Mouse (Mus musculus) Patski (cell line): ENCODE measurements at regions not wholly inside any gene's neighbourhood (a gene's known extent, or its start where the extent isn't known, plus 50 kb on each side); places are given as distances from the start of the nearest gene placed in this dataset.

Experiments used
- ATAC-seq: fragments of 100-300 bp; one replicate; pipeline ENCODE4 v1.8.0; 2021
- CTCF ChIA-PET: fragments of 350-600 bp; sonication (Branson Sonifier 250); formaldehyde crosslinking; loops from one replicate; lab custom pipeline; 2022; ENCODE audit warnings: inconsistent platforms; lab: Charles Lee
- POLR2A ChIA-PET: fragments of 350-600 bp; sonication (Branson Sonifier 250); formaldehyde crosslinking; loops from one replicate; lab custom pipeline; 2022; ENCODE audit warnings: antibody characterized with exemption, inconsistent platforms; lab: Charles Lee
- DNase-seq: peaks from one replicate; pipeline ENCODE4 v3.0.0-alpha.2; 2011; ENCODE audit warnings: low read depth, low spot score
- H3K27me3 ChIP-seq: fragments of 371-371 bp; one replicate; pipeline ENCODE4 v1.5.1; 2021
- CTCF ChIP-seq: fragments of 100-300 bp; IDR thresholded peaks from one replicate; pipeline ENCODE4 v1.5.1; 2021
- in situ Hi-C: fragments of 300-500 bp; cut with MboI; formaldehyde crosslinking; loops from 3 replicates; pipeline ENCODE4 v1.11.1; 2018; ENCODE audit warnings: low pct_unique_long_range_greater_than_20kb, mixed read lengths

DNA sequence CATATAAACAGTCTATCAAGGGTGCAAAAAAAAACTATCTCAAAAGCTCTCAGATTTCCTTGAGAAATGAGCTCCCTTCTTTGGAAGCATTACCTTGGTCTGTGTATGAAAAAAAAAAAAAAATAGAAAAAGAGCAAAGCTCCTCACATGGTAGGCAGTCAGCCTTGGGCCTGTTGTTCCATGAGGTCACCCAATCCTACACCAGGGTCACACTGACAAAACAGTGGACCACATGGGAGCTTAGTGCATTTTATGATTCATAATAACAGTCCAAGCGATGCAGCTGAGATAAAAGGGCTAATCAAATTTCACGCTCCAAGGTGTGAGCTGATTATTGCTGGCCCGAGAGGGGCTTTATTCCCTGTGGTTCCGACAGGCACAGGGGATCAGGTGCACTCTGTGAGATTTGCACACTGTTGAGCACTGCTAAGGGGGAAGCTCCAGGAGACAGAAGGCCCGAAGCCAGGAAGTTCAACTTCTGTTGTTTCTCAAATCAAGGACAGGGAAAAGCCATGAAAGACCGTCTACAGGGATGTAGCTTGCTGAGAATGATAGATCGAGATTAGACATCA, 352.1 kb upstream of the Gm6657 start:
- in situ Hi-C loops: no loop called here
- ChIA-PET POLR2A (no interaction called here), CTCF (interaction anchor here (1.6 kb wide), 1 partner anchor 8 kb away, joined by 3 read pairs; no protein-coding TSS in a partner anchor)
- DNase-seq: no peak
- ATAC-seq: no peak
- H3K27me3 ChIP-seq: no peaks in the 10 kb centered on the region
- no peak for TF ChIP-seq CTCF

DNA sequence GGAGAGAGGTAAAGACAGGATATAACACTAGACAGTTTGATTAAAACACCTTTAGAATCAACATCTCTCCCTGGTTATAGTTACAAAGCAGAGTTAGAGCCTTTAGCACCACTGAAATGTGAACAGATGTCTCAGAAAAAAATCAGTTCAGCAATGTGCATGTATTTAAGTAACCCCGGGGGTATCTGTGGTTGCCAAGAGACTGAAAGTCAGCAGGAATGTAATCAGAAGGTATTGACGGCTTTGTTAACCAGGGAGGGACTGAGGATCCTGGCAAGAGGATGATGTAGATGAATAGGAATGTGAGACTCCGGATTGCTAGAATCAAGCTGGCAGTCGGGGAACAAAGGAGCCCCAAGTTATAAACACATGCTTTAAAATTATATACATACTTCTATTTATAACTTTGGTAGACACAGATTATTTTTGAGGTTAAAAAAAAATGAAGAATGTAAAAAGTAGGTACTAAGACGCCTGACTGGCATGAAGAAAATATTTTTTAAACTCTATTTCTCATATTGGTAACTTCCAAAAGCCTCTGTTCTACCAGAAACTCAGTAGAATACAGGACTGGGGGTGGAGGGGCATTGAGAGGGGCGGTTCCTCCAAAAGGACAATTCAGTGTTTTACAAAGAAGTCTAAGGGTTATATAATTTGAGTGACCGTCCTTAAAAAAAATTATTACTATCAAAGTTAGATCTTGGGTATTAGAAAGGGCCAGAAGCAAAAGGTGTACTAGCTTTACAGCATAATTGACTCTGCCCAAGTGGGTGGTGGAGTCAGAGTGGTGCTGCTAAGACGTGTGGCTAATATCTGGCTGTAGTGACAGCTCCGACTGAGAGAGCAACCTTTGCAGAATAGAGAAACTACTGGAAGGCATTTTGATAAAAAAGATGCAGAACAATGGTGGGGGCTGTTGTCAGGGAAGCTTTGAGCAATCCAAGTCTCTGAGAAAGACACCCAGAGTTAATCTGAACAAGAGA, 341.2 kb upstream of the Gm6657 start:
- CTCF ChIA-PET: no interaction called here
- POLR2A ChIA-PET: no interaction called here
- DNase-seq (no peak), ATAC-seq (no peak)
- in situ Hi-C loops: no loop called here
- no peak for TF ChIP-seq CTCF
- no peaks in the 10 kb centered on the region for H3K27me3 ChIP-seq

DNA sequence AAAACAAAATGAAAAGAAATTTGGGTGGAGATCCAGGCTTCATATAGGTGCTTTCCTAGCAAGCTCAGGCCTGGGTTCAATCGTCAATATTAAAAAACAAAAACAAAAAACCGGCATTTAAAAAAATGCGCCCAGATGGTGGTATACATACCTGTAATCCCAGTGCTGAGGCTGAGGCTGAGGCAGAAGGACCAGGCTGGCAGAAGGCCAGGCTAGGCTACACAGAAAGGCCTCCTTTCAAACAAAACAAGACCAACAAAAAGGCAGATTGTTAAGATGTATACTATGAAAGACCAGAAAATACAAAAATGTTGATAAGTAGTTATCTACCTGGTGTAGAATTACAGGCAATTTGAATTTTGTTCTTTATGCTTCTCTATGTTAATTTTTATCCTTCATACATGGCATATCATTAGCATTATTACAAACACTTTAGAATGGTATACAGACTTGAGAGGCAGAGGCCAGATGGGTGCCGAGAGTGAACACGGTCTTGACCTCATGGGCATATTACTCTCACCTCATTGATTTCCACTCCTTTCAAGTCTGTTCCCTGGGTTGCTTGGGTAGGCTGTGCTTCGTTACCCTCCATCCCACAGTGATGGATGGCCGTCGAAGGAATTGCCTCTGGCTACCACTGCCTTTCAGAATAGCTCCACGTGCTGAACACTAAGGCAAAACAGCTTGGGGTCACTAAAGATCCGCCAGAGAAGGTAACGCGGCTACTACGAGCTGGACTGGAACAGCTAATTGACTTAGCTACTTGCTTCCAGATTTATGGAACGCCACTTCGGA, 339.6 kb upstream of the Gm6657 start:
- ATAC-seq: no peak
- DNase-seq: no peak
- ChIA-PET CTCF (no interaction called here), POLR2A (no interaction called here)
- TF ChIP-seq CTCF: no peak
- in situ Hi-C loops: no loop called here
- H3K27me3 ChIP-seq: no peaks in the 10 kb centered on the region

DNA sequence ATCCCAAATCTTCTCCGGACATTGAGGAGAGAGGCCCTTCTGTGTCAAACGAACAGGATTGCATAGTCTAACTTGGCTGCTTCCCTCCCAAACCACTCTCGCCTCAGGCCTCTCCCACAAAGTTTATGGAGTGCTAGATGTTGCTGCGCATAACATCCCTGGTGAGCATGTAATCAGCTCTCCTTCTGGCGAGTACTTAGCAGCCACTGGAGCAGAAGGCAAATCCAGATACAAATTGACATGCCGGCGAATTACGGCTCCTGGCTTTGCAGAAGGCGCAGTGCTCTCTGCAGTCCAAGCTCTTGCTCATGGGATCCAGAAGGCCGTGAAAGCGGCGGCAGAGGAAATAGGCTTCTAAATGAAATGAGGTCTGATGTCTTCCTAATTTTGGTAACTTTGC, 338.2 kb upstream of the Gm6657 start:
- no peak for ATAC-seq
- CTCF ChIA-PET: no interaction called here
- DNase-seq: no peak
- in situ Hi-C loops: no loop called here
- no peaks in the 10 kb centered on the region for H3K27me3 ChIP-seq
- no peak for TF ChIP-seq CTCF
- POLR2A ChIA-PET: no interaction called here

DNA sequence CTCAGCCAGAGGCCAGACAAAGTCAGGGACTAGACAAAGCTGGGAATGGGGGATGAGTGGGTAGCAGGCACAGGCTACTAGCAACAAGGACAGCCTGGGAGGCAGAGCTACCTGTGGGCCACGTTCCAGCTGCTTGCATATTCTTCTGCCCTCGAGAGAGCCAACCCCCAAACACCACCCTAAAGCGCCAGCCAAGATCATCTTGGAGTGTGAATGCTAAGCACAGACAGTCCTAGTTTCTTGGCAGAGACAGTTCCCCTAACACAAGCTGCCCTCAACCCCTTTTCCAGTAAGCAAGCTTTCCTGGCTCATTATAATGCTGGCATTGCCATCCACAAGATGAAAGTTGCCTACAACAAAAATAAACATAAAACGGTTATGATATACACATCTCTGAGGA, 336.8 kb upstream of the Gm6657 start:
- TF ChIP-seq CTCF: no peak
- ATAC-seq: no peak
- no peak for DNase-seq
- CTCF ChIA-PET: no interaction called here
- peaks cover 2% of the 10 kb centered on the region for H3K27me3 ChIP-seq
- in situ Hi-C loops: no loop called here
- POLR2A ChIA-PET: interaction anchor here (0.5 kb wide), 1 partner anchor 41 kb away, joined by 3 read pairs; no protein-coding TSS in a partner anchor

DNA sequence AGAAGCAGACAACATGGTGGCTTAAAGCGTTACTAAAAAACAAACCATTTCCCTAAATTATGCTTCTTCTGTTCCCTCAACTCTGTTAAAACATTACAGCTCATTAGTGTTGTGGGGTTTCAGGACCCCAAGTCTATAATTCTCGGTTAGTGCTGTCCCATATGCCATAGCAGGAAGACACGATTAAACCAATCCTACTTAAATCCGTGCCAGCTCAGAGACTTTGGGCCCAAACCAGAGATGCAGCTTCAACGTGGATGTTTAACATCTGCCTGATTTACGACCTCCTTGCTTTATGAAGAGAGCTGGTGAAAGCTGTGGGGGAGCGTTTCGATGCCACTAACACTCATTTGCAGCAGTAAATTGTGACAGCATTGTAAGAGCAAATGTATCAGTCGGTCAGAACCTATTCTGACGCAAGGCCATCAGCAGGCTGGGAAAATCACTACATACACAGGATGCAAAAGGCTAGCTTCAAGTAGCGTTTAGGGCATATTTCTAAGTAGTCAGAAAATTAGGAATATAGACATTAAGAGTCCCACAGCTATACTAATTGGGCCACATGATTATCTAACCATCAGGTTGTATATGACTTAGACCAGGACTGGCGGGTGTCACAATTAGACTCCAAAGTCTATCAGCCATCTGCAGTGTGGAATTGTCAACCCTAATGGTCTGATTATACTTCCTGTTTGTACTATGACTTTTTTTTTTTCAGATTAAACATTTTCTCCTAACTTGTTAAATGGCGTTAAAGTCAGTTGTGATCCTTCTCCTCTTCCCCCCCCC, 333.1 kb upstream of the Gm6657 start:
- in situ Hi-C loops: no loop called here
- TF ChIP-seq CTCF: no peak

DNA sequence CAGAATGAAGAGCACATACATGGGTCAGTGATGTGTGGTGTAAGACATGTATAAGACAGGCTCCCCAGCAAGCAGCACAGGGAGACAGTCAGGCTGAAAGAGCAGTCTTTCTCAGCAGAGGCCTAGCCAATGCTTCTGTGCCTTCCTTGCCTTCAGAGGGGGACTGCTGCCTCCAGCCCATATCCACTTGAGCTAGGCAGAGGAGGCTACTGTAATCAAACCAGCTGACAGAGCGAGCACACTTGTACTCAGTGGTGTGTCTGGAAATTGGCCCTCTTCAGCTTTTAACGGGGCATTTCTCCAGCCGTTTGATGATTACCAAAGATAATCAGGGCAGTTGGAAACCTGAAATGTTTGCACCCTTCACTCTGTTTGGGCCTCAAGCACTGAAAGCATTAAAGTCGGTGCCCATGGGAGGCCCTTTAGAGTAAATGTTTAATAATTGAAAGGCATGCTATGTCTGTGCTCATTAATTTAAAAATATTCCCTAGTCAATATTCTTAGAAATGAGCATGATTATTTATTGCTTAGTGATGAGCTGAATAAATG, 326.0 kb upstream of the Gm6657 start:
- CTCF ChIA-PET: no interaction called here
- TF ChIP-seq CTCF: no peak
- DNase-seq (no peak), ATAC-seq (no peak)
- in situ Hi-C loops: no loop called here
- H3K27me3 ChIP-seq: peaks cover 11% of the 10 kb centered on the region
- POLR2A ChIA-PET: no interaction called here

More for the DNA sequence above, 333.1 kb upstream of the Gm6657 start:
- ATAC-seq (no peak), DNase-seq (no peak)
- H3K27me3 ChIP-seq: peaks cover 10% of the 10 kb centered on the region
- POLR2A ChIA-PET: no interaction called here
- CTCF ChIA-PET: no interaction called here

DNA sequence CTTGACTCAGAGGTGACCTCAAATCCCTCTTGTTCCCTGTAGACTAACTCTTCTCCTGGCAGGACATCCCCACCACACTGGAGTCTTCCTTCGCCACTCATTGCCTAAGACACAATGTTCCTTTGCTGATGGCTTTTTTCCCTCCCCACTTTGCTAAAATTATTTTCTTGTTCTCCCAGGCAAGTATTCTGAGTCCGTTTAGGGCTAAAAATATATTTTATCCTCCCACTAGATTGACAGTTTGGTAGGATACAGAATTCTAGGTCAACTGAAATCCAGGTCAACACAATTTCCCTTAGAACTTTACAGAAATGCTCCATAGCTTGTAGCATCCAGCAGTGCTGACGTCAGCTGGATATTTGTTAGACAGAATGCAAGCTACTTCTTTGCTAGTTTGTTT, 324.7 kb upstream of the Gm6657 start:
- in situ Hi-C loops: no loop called here
- TF ChIP-seq CTCF: no peak
- ChIA-PET POLR2A (no interaction called here), CTCF (no interaction called here)
- DNase-seq (no peak), ATAC-seq (no peak)
- H3K27me3 ChIP-seq: peaks cover 8% of the 10 kb centered on the region

DNA sequence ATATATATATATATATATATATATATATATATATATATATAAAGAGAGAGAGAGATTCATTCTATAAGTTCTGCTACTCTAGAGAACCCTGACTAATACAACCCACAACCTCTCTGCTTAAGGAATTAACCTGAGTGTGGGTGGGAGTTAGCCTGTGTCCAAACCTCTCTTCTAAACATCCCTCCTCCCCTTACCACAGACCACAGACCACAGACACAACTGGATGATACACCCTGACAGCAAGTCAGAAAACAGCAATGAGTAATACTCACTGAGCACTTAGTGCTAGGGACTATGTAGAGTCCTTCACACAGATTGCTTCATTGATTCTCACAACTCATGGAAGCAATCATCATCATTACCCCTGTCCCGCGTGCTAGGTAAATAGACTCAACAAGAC, 306.7 kb upstream of the Gm6657 start:
- H3K27me3 ChIP-seq: no peaks in the 10 kb centered on the region
- in situ Hi-C loops: no loop called here
- no peak for DNase-seq
- no peak for ATAC-seq
- CTCF ChIA-PET: no interaction called here
- POLR2A ChIA-PET: no interaction called here
- no peak for TF ChIP-seq CTCF

DNA sequence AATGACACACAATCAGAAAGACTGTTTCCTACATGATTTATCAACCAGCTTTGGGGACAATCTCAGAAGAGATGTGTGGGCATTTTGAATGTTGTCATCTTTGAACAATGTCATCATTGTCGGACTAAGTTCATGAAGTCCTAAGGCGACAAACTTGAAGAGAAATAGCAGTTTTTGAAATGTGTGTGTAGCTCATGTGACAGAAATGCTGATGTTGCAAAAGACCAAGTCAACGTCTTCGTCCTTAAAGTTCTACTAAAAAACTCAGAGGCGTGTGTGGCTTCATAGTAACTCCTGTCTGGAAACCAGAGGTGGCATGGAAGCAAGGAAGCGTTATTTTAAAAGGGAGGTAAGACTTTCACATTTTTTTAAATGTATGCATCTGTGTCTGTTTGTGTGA, 302.6 kb upstream of the Gm6657 start:
- DNase-seq (no peak), ATAC-seq (no peak)
- no peak for TF ChIP-seq CTCF
- in situ Hi-C loops: no loop called here
- H3K27me3 ChIP-seq: no peaks in the 10 kb centered on the region
- POLR2A ChIA-PET: no interaction called here
- CTCF ChIA-PET: interaction anchor here (2.5 kb wide), 1 partner anchor 11 kb away, joined by 5 read pairs; no protein-coding TSS in a partner anchor
